Mouse (Mus musculus) kidney, adult 2 months (tissue): ENCODE measurements around the gene Pcsk6. TPM values are rescaled to one million over a fixed set of nuclear protein-coding genes. Genes with fewer than 3 reads are reported as not detected.

Experiments
- DNase-seq: peaks from one replicate; pipeline ENCODE4 v3.0.0; 2021
- H3K27ac ChIP-seq: fragments of 200-500 bp; 2 replicates; pipeline ENCODE4 v1.5.1; 2012; ENCODE audit warnings: low read depth, low read length, control low read depth, inconsistent platforms; ENCODE audit not compliant: insufficient read depth
- H3K27me3 ChIP-seq: fragments of 200-500 bp; replicated peaks from 2 replicates; pipeline ENCODE4 v1.6.1; 2012; ENCODE audit warnings: mild to moderate bottlenecking, moderate library complexity, low read length, inconsistent platforms; ENCODE audit not compliant: control insufficient read depth, insufficient read depth
- H3K36me3 ChIP-seq: fragments of 200-500 bp; 2 replicates; pipeline ENCODE4 v1.6.1; 2012; ENCODE audit warnings: mild to moderate bottlenecking, moderate library complexity, low read length, inconsistent platforms; ENCODE audit not compliant: control insufficient read depth, insufficient read depth
- H3K4me1 ChIP-seq: fragments of 200-500 bp; 2 replicates; pipeline ENCODE4 v1.6.1; 2011; ENCODE audit warnings: low read length; ENCODE audit not compliant: control insufficient read depth, insufficient read depth
- H3K4me3 ChIP-seq: fragments of 200-500 bp; 2 replicates; pipeline ENCODE4 v1.5.1; 2011; ENCODE audit warnings: mild to moderate bottlenecking, low read depth, low read length, control low read depth; ENCODE audit not compliant: insufficient read depth
- CTCF ChIP-seq: fragments of 200-500 bp; conservative IDR thresholded peaks from 2 replicates; pipeline ENCODE4 v1.5.1; 2011; ENCODE audit warnings: low read depth, mild to moderate bottlenecking, control low read depth, low read length, moderate library complexity, mixed read lengths; ENCODE audit not compliant: insufficient read depth, insufficient read length
- POLR2A ChIP-seq: fragments of 200-500 bp; IDR thresholded peaks from one replicate; pipeline ENCODE4 v1.6.1; 2011; ENCODE audit warnings: low read depth, low read length, control low read depth
- WGBS: fragments of 180-500 bp; shearing (Covaris S2); methylation state at CpG from one replicate; pipeline ENCODE4 v1.1.7; 2018; 5-methylcytosine and 5-hydroxymethylcytosine counted together
- polyA plus RNA-seq: library from polyadenylated mRNA; depleted of rRNA; stranded (reverse); fragments of >200 nt; gene quantifications from 2 replicates; pipeline ENCODE4 v1.2.3, GENCODE M21; 2012

The Pcsk6 gene
- polyA plus RNA-seq, 1 experiment = 25.0 TPM

GRCm38 (mm10) chr7:66001035-66001754 lies 139.7 kb downstream of the Pcsk6 start:
- no peaks in the 10 kb centered on the region for H3K36me3 ChIP-seq
- no peak for DNase-seq
- H3K4me3 ChIP-seq = no peak overlapping the region
- no peaks in the 10 kb centered on the region for H3K27me3 ChIP-seq
- no peak overlapping the region for H3K27ac ChIP-seq
- no peaks in the 10 kb centered on the region for H3K4me1 ChIP-seq
- TF ChIP-seq POLR2A (no peak), CTCF (no peak)
- 88% methylated on average over 16 of the region's 16 CpGs for WGBS

DNA sequence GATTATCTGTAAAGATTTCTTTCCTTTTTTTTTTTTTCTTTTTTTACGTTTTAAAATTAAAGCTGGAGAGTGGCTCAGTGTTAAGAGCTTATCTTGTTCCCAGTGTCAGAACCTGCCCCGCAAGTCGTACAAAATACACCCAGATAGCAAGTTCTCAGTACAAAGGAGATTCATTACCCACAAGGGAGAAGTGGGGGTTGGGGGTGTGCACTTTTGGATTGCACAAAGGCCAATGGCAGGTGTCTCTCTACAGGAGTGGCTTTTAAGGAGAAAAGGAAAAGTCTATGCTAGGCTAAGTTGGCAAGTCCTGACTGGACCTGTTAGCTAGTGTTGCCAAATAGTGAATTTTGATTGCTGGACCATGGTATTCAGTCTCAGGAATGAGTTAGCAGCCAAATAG lies 140.3 kb downstream of the Pcsk6 start:
- WGBS = 77% methylated on average over 3 of the region's 3 CpGs
- Histone ChIP-seq H3K27ac (no peak overlapping the region), H3K4me3 (no peak overlapping the region), H3K27me3 (no peaks in the 10 kb centered on the region), H3K4me1 (no peaks in the 10 kb centered on the region), H3K36me3 (no peaks in the 10 kb centered on the region)
- TF ChIP-seq POLR2A (no peak), CTCF (no peak)
- DNase-seq = no peak

- no peaks in the 10 kb centered on the region for H3K36me3 ChIP-seq
- H3K4me1 ChIP-seq = no peaks in the 10 kb centered on the region
- TF ChIP-seq POLR2A (no peak), CTCF (no peak)
- DNase-seq = no peak
- 90% methylated on average over 5 of the region's 5 CpGs for WGBS
- no peak overlapping the region for H3K4me3 ChIP-seq
- no peak overlapping the region for H3K27ac ChIP-seq
- no peaks in the 10 kb centered on the region for H3K27me3 ChIP-seq
Measured at GRCm38 (mm10) chr7:66003447-66003846, 141.9 kb downstream of the Pcsk6 start.

DNA sequence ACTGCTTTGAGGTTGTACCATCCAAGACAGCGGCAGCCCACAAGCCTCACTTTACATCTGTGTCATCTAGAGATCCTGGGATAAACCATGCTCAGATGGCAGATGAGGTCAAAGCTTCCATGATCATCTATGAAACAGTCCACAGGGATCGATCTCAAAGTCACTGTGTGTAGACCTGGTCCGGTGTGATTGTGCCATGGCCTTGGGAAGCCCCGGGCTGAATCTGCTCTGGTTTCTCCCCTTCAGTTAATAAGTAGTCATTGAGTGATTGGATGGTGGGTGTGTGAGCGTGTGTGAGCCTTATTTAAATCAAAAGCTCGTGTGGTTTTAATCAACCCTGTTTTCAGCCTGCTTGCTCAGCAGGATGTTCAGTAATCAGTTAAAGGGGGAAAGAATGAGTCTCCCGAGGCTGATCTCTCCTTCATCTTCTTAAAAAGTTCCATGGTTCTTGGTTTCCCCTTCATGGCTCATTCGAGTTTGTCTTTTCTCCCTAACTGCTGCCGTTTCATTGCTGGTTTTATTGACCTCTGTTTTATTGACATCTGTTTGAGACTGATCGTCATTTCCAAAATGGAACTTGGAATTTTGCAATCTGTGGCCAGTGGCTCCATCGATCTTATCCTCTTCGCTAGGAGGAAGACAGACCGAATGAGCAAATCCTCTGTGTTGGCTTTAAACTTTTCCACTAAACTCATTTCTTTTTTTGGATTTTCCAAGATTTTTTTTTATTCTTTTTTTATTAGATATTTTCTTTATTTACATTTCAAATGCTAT lies 142.5 kb downstream of the Pcsk6 start:
- Histone ChIP-seq H3K36me3 (no peaks in the 10 kb centered on the region), H3K27ac (no peak overlapping the region), H3K4me1 (no peaks in the 10 kb centered on the region), H3K4me3 (no peak overlapping the region), H3K27me3 (no peaks in the 10 kb centered on the region)
- 54% methylated on average over 13 of the region's 13 CpGs for WGBS
- TF ChIP-seq CTCF = no peak
- no peak for TF ChIP-seq POLR2A
- DNase-seq = no peak

- no peaks in the 10 kb centered on the region for H3K4me1 ChIP-seq
- TF ChIP-seq POLR2A (no peak), CTCF (no peak)
- H3K4me3 ChIP-seq = no peak overlapping the region
- 91% methylated on average over 10 of the region's 10 CpGs for WGBS
- DNase-seq = no peak
- H3K36me3 ChIP-seq = no peaks in the 10 kb centered on the region
- no peaks in the 10 kb centered on the region for H3K27me3 ChIP-seq
- H3K27ac ChIP-seq = no peak overlapping the region
Measured at GRCm38 (mm10) chr7:66005066-66005465, 143.5 kb downstream of the Pcsk6 start.

DNA sequence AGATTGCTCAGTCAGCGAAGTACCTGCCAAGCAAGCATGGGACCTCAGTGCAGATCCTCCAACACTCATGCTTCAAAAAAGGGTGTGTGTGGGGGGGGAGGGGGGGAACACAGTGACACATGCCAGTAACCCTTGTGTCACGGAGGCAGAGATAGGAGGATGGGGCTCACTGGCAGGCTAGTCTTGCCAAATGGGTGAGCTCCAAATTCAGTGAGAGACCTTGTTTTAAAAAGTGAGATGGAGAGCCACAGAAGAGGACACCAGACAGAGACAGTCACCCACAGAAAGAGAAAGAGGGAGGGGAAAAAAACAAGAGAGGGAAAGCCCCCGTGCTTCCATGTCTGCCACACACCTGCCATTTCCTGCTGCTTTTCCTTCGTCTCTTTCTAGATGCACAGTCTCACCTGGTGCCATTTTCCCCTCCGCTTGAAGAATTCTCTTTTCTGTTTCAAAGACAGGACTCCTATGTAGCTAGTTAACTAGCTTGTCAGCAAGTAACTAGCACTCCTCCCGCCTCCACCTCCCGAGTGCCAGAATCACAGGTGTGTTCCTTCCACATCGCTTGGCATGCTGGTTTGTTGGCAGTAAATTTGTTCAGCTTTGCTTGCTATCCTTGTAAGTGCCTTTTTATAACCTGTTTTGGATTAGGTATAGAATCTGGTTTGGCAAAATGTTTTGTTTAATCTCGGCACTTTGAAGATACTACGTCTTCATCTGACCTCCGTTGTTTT lies 146.8 kb downstream of the Pcsk6 start:
- Histone ChIP-seq H3K4me3 (no peak overlapping the region), H3K27me3 (no peaks in the 10 kb centered on the region), H3K36me3 (no peaks in the 10 kb centered on the region), H3K4me1 (no peaks in the 10 kb centered on the region), H3K27ac (no peak overlapping the region)
- no peak for TF ChIP-seq CTCF
- DNase-seq = no peak
- 65% methylated on average over 11 of the region's 11 CpGs for WGBS

GRCm38 (mm10) chr7:66008892-66009273 lies 147.3 kb downstream of the Pcsk6 start:
- no peak overlapping the region for H3K27ac ChIP-seq

More at GRCm38 (mm10) chr7:66008892-66009273, 147.3 kb downstream of the Pcsk6 start:
- TF ChIP-seq POLR2A (no peak), CTCF (no peak)
- H3K4me1 ChIP-seq = no peaks in the 10 kb centered on the region
- DNase-seq = no peak
- no peak overlapping the region for H3K4me3 ChIP-seq
- H3K27me3 ChIP-seq = no peaks in the 10 kb centered on the region
- no peaks in the 10 kb centered on the region for H3K36me3 ChIP-seq
- 46% methylated on average over 16 of the region's 16 CpGs for WGBS
